Mouse (Mus musculus) T-cell, adult 2 months (primary cell): ENCODE measurements around the gene Pnpla1.

Experiments used
- DNase-seq: peaks from one replicate; pipeline ENCODE4 v3.0.0; 2022; ENCODE audit warnings: low spot score

The Pnpla1 gene

DNA sequence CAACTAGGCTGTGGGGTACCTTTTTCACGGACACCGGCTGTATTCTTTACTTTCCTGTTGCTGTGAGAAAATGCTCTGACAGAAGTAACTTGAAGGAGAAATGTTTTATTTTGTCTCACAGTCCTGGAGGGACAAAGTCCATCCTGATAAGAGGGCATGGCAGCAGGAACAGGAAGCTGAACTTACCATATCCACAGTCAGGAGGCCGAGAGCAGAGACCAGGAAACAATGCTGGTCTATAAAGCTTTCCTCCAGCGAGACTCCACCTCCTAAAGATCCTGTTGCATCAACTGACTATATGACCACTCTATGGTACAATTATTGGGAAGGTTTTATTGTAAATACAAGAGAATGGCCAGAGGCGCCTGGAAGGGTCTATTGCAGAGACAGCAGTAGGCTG lies 14.5 kb upstream of the Pnpla1 start:
- no peak for DNase-seq

DNA sequence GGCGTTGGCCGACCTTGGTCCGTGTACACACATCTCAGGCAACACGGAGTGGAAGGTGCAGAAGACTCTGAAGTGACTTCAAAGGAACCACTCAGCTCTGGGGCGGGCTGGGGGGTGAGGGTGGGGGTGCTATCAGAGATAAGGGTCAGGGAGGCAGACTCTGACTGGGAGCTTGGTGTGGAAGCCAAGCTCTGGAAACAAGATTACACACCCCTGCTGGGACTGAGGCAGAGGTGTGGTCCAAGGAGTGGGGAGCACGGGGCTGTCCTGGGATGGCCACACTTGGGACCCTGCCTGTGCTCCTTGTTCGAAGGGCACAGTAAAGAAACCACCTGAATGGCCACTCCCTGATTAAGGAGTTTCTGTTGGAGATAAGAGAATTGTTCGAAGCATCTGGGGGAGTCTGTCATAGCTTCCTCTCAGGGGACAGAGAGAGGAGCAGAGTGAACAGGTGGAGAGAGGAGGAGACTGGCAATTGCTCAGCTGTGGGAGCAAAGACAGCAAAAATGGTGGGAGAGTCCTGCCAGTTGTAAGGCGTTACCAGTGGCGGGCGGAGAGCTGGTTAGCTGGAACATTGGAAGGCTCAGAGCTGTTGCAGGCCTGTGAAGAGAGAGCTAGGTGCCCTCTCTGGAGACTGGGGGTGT lies 11.1 kb upstream of the Pnpla1 start:
- no peak for DNase-seq

DNA sequence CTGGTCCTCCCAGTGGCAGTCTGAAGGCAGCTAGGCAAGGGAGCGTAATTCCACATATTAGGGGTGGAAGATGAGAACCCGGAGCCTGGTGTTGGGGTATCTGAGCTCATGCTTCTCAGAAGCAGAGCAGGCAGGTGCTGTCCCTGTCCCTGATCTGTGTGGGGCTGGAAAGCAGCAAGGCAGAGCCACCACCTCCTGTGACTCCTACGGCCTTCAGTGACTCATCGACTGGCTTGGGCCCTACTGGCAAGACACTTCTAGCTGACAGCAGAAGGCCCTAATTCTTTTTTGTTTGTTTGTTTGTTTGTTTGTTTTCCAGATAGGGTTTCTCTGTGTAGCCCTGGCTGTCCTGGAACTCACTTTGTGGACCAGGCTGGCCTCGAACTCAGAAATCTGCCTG lies 7.7 kb upstream of the Pnpla1 start:
- DNase-seq, result no peak

DNA sequence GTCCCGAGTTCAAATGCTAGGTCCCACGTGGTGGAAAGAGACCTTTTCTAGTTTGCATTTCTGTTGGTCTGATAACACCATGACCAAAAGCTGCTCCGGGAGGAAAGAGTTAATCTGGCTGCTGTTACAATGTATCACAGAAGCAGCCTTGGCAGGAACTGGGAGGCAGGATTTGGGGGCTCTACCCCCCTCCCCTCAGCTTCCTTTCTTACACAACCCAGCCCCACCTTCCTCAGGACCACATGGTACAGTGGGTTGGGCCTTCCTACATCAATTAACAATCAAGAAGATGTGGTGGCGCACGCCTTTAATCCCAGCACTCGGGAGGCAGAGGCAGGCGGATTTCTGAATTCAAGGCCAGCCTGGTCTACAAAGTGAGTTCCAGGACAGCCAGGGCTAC lies 3.8 kb upstream of the Pnpla1 start:
- no peak for DNase-seq

DNA sequence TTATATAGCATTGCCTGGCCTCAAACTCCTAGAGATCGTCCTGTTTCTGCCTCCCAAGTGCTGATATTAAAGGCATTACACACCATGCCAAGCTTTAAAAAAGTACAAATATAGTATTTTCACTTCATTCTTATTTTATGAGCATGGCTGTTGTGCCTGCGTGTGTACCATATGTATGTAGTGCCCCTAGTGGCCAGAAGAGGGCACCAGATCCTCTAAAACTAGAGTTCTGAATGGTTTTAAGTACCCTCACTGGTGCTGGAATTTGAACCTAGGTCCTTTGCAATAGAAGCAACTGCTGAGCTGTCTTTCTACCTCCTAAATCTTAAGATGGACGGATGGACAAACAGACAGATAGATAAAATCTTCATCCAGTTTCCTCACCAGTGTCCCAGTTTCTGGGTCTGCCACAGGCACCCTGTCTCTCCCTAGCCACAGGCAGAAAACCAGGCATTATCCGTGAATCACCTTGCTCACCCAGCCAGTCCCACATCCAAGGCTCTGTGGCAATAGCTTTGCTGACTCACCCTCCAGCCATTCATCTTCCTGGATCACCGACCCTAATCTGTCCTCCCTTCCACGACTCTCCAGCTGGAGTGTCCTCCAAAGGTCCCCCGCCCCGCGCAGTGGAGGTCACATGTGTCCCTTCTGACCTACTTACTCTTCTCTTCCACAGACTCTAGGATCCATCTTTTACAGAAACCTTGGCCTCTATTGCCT lies 2.9 kb upstream of the Pnpla1 start:
- DNase-seq, result peak; percentile 22

DNA sequence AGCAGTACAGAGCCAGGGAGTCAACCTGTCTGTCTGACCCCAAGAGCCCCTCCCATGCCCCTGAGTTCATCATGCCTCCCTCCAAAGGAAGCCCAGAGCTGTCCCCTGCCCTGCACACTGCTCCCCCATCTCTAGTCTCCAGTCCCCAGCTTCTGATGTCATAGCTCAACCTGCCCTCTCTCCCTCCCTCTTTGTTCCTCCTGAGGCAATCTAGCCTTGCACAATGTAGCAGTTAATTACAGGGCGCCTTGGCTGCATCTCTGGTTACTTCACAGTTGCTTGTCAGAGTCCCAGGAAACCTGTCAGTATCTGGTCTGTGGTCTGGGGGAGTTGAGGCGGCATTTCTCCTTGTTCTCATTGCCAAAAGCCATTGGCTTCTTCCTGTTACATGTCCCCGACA lies 2.2 kb upstream of the Pnpla1 start:
- no peak for DNase-seq

DNA sequence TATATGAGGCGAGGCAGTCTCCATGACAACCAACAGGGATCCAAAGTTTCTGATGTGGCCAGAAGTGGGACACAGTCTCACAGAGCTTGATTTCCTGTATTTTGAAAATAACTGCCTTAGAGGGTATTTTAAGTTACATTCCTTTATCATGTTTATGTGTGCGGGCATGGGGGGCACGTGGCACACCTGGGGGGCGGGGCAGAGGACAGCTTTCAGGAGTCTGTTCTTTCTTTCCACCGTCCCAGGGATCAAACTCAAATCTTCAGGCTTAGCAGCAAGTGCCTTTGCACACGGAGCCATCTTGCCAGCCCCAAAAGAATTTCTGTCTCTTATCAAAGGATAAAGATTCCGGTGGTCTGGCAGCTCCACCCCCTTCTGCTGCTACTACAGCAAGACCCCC lies 5.7 kb downstream of the Pnpla1 start:
- DNase-seq, result peak; percentile 14

DNA sequence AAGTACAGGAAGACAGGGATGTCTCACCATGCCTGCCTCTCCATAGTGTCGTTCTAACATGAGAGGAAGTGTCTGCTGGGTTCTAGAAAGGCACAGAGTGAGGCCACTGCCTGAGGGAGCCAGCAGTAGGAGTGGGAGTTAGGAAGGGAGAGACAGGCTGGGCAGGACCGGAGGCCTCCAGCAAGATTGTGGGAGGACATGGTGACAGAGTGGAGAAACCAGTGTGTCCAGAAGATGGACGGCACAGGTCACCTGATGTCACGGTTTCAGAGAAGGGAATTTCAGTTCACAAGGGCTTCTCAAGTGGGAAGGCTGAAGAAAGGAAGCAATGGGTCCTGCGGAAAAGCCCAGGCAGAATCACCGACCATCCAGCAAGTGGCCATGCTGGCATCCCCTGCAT lies 6.3 kb downstream of the Pnpla1 start:
- no peak for DNase-seq

DNA sequence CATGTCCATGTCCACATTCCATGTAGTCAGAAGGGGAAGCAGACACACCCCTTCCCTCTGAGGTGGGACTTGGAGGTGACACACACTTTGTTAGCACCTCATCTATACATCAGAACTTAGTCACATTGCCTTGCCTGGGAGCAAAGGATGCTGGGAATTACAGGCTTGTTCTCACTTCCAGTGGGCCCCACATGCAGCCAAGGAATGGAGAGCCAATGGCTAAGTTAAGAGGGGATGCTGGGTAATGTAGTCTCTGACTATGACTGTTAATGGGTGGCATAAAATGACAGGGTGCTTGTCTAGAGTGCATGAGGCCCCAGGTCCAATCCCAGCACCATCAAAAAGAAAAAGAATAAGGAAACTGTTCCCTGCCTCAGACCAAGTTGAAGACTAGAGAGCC lies 8.7 kb downstream of the Pnpla1 start:
- no peak for DNase-seq

DNA sequence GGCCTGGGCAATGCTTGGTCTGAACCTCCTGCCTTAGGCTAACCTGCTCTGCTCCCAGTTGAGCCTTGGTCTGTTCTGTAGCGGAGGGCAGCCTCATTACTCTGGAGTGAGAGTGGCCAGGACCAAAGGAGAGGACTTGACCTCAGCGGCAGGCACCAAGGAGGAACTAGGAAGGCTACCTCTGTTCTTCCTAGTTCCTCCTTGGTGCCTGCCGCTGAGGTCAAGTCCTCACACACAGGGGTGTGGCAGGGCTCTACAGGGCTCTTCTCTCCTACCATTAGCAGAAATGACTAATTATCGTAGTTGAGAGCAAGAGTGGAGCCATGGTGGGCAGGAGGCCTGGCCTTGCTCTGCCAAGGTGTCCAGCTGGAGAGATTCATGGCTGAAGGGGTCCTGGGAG lies 9.2 kb downstream of the Pnpla1 start:
- no peak for DNase-seq

DNA sequence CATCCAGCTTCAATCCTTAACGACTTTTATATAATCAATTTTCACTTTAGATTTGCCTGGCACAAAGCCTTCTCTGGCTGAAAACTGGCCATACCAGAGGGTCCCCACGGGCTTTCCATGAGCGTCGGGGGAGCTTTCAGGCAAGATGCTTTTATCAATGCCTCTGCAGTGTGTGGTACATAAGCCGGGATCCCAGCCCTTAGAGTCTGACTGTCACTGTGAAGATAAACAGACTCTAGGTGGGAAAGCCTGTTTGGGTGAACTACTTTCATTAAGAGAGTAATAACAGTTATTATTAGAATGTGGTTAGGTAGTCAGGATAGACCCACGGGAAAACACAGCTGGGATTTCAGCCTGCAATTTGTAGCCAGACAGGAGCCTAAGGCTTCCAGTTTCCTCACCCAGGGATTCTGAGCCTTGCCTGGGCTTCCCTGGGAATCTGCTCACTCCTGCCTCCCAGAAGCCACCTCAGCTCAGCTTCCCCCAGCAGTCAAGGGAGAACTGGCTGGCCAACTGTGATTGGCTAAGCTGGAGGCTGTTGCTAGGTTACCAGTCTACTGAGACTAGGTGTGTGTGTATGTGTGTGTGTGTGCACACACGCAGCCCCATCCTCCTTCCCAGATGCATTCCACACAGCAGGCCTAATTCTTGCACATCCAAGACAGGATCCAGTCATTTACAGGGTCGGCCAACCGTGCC lies 11.3 kb downstream of the Pnpla1 start:
- DNase-seq, result no peak

DNA sequence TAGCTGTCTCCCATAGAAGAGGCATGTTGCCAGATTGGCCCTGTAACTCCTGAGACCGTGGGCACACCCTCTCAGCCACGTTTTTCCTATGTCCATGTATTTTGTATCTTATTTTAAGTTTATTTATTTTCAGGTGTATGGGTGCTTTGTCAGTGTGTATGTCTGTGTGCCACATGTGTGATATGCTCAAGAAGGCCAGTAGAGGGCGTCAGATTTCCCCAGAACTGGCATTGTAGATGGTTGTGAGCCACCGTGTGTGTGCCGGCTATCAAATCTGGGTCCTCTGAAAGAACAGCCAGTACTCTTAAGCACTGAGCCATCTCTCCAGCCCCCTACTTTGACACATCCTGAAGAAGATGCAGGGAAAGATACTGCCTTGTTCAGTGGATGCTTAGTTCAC lies 12.2 kb downstream of the Pnpla1 start:
- DNase-seq, result no peak

DNA sequence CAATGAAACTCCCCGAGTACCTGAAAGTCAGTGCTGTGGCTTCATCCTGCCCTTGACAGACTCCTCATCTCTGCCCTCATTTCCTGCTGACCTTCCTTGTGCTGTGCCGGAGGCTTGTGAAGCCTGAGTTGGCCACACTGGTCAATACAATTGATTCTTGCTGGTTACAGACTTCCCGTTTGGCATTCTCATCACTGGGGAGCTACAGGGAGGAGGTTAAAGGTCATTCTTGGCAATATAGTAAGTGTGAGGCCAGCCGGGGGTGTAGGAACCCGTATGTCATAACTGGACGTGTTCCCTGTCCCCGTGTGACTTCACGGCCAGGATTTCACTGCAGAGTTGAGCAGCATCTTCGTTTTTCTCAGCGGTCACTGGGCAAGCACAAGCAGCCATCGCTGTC lies 13.6 kb downstream of the Pnpla1 start:
- DNase-seq, result no peak

DNA sequence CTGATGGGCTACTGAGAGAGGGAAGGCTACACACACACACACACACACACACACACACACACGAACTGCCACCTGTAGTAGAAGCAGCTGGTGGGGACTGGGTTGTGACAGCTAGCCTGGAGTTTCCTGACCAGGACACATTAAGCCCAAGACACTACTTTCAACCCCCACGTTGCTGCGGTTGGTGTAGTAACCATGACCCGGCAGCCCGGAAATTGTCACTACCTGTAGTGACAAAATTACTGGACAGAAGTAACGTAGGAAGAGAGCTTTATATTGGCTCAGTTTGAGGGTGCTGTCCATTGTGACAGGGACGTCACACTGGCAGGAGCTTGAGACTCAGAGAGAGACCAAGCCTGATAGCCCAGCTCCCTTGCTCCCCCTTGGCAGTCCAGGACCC lies 14.1 kb downstream of the Pnpla1 start:
- no peak for DNase-seq

DNA sequence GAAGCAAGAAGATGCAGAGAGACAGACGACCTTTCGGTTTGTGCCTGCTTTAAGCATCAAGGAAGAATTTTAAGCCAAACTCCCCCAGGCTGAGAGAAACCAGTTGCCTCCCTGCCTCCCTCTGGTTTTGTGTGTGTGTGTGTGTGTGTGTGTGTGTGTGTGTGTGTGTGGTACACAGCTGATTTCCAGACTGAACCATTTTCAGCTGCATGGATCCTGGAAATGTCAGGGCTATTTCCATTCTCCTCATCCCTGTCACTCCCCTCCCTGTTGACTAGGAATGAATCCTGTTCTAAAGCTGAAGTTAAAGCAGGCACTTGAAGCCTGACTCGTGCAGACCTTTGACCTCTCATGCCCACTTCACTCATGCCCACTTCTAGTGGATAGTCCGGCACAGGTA lies 16.0 kb downstream of the Pnpla1 start:
- no peak for DNase-seq

DNA sequence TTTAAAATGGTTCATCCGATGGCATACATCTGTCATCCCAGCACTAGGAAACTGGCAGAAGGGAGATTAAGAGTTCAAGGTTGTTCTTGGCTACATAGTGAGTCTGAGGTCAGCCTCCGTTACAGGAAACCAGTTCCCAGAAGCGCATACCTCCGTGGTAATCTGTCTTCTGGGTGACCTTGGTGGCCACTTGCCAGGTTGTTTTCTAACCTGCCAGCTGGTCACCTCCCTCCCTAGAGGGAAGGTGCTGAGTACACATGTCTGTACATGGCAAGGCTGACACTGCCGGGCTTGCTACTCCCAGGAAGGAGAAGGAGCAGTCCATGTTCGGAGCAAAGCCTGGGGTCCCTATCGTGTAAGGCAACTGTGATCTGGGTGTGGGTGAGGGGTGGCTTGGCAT lies 16.6 kb downstream of the Pnpla1 start:
- DNase-seq, result no peak

DNA sequence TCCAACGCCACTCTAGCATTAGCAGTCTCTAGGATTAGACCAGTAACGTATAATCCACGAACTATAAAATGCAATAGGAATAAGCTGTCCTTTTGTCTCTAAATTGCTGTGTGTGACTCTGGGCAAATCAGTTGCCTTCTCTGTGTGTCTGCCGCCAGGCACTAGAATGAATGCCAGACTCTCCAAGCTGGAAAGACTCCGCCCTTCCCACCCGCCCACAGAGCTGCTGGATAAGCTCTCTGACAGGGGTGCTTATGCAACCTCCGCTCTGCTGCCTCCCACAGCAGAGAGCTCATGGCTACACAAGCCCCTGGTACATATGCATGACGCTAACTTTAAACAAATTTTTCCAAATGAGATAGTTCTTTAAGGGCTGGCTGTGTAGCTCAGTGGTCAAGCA lies 17.1 kb downstream of the Pnpla1 start:
- DNase-seq, result no peak

DNA sequence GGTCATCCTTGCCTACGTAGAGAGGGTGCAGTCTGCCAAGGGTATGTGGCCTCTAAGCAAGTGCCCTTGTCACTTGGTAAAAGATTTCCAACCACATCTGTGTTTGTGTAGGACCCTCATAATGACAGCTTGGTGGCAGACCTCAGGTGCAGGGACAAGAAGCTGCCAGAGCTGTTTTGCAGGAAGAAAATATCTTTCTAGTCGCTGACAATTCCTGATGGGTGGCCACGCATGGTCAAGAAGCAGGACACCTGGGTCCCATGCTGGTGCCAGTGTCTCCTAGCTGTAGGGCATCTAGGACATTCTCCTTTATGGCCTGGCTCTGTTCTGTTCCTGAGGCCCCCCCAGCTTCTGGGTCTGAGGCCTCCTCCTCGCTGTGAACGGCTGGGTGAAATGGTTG lies 18.1 kb downstream of the Pnpla1 start:
- DNase-seq, result no peak

DNA sequence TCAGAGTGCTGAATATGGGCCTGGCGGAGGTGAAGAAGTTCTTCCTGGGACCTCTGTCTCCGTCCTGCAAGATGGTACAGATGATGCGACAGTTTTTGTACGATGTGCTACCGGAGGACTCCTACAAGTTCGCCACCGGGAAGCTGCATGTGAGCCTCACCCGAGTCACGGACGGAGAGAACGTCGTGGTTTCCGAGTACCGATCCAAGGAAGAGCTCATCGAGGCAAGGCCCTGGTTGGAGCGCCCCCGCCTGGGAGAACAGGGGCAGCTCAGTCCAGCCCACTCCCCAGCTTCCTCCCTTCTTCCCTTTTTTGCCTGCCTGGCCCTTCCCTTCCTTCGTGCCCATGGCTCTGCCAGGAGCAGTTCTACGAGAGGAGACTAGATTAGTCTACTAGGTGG lies 18.6 kb downstream of the Pnpla1 start:
- DNase-seq, result no peak

DNA sequence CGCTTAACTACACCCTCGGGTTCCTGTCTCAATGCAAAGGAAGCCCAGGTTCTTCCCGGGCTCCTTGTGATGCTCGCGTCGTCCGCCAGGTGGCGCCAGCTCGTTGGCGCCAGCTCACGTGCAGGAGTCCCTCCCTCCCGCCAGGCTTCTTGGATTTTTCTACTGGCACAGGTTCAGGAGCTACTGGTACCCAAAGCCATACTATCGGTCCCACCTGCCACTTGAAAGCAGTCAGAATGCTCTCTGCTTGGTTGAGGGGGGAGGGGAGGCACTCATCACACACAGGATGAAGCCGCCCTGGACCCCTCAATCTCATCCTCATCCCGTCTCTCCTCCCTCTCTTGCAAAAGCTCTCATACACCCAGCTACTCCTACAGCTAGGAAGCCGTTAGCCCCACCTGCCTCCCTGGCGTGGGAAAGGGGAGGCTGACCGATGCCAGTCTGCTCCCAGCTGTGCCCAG lies 21.8 kb downstream of the Pnpla1 start:
- DNase-seq, result peak; percentile 64

DNA sequence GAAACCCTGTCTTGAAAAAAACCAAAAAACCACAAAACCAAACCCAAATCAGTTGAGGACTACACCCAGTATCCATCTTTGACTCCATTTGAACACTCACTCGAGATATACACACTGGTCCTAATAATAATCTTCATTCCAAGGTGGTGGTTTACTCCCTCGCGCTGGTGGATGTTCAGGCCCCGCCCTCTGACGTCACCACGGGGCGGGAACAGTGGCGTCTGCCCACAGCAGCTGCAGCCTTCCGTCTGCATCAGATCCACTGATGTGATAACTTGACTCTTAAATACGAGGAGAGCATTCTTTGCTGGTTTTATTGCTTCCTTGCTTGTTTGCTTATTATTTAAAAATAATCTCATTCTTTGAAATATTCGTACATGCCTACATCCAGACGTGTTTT lies 24.1 kb downstream of the Pnpla1 start:
- DNase-seq, result peak; percentile 83

DNA sequence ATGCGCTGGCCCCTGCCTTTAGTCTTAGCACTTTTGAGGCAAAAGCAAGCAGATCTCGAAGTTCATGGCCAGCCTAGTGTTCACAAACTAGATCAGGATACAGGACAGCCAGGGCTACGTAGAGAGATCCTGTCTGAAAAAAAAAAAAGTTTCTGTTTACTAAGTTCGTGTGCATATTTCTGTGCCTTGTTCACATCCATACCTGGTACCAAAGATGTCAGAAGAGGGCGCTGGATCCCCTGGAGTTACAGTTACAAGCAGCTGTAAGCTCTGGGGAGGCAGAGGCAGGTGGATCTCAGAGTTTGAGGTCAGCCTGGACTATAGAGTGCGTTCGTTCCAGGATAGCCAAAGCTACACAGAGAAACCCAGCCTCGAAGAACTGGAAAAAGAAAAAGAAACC lies 24.6 kb downstream of the Pnpla1 start:
- no peak for DNase-seq

DNA sequence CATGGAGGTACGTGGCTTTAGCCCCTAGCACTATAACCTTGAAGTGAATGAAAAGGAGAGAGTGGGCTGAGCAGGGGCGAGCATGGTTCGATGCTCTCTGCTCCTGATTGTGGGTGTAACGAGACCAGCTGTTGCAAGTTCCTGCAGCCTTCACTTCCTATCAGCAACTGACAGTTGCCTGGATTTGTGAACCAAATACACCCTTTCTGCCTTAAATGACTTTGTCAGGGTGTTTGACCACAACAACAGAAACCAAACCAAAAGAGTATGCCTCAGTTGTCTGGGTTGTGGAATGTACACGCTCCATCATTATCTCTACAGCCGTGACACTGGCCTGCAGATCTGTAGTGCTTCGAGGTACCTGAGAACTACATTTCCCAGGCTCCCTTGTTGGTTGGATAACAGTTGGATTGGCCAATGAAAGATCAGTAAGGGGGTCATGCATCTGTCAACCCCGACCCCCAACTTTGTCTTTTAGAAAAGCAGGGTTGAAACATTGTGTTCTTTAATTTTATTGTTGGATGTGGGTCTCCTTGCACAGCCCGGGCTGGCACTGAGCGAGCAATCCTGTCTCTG lies 25.8 kb downstream of the Pnpla1 start:
- no peak for DNase-seq
